Mouse (Mus musculus) lung, adult 2 months (tissue): ENCODE results near the gene 6430548M08Rik.

Experiments used
- CTCF ChIP-seq: fragments of 200-500 bp; IDR thresholded peaks from 2 replicates; pipeline ENCODE4 v1.5.1; 2011; ENCODE audit warnings: mild to moderate bottlenecking, low read length, control low read depth; ENCODE audit not compliant: insufficient read depth
- POLR2A ChIP-seq: fragments of 200-500 bp; IDR thresholded peaks from 2 replicates; pipeline ENCODE4 v1.6.1; 2011; ENCODE audit warnings: low read depth, mild to moderate bottlenecking, control low read depth, low read length, borderline replicate concordance; ENCODE audit errors: extremely low read depth

DNA sequence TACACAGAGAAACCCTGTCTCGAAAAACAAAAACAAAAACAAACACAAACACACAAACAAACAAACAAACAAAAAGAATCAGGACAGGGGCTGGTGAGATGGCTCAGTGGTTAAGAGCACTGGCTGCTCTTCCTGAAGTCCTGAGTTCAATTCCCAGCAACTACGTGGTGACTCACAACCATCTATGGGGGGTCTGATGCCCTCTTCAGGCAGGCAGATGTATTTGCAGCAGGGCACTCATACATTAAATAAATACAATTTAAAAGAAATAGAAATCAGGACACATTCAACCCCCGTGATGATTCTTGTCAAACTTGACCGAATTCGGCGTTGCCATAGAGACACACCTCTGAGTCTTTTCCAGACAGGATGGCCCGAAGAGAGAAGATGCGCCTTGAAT is 93.4 kb downstream of the 6430548M08Rik start:
- TF ChIP-seq CTCF (peak; percentile 13; the same call in 1 of the 2 replicates), POLR2A (no peak)
